Comparison of ENCODE assay signal across 8 mouse cellular contexts in the genomic region with DNA sequence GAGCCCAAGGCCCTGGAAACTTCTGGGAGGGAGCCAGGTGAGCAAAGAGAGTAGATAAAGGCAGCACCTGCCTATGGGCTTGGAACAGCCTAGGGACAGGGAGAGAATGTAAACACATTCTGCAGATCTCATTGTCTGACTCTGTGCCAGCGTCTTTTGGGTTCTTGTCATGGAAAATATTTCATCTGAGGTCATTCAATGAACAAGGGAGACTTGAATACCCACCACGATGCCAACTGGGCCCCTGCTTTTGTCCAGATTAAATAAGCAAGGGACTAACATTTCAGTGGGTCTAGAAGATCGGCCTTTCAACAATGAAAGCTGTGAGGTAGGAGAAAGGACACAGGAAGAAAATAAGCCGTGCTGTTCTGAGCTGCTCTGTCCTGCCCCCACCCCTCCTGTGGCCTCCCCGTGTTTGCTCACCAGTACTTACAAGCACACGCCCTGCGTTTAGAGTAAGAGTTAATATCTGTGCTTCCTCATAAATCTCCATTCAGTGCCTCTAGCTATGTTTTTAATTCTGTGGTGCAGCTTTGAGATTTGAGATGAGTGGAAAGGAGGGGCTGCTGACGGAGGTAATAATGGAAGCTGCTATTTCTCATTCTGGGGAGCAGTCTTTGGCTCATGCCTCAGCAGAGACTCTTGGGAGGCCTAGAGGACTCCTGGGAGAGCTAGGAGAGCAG.
DNase-seq lines count a peak whose midpoint lies in the region; ATAC-seq and TF ChIP-seq lines count a peak whose summit lies in the region.

No protein-coding gene starts in this region.

- WGBS in hindbrain, embryonic 12.5 days, result 32% methylated on average over 8 of the region's 8 CpGs

- intact Hi-C loops in left cerebral cortex, postnatal 10 days (cut with DNase I), result no loop called here

- H3K27me3 ChIP-seq in ES-Bruce4 (ENCODE audit: control insufficient read depth, insufficient read depth, low read length, poor library complexity, severe bottlenecking), result no peaks in the 10 kb centered on the region
- H3K27me3 ChIP-seq in hindbrain, embryonic 12.5 days, result no peaks in the 10 kb centered on the region

- peak; percentile 17 for DNase-seq in embryo, embryonic 10.5 days (ENCODE audit: low spot score)
- DNase-seq in embryo, embryonic 11 days, result no peak
- peak; percentile 65 for DNase-seq in lung, postnatal 14 days
- no peak for DNase-seq in spleen, postnatal 4 days (ENCODE audit: low spot score in 2 of 2)
- DNase-seq in thymus, postnatal 10 days (ENCODE audit: low spot score in 2 of 2), result no peak
- DNase-seq in left cerebral cortex, postnatal 10 days (ENCODE audit: extremely low spot score in 1 of 2, low spot score in 2 of 2), result no peak

- TF ChIP-seq POLR2A in ES-Bruce4 (IDR thresholded peaks at IDR 0.05; ENCODE audit: insufficient read depth, low read length), result no peak

- no peak overlapping the region for H3K27ac ChIP-seq in ES-Bruce4 (ENCODE audit: insufficient read depth, low read length)
- H3K27ac ChIP-seq in hindbrain, embryonic 12.5 days, result peak overlapping the region; percentile 30; the same call in 1 of the 2 replicates

- no peaks in the 10 kb centered on the region for H3K36me3 ChIP-seq in ES-Bruce4 (ENCODE audit: control insufficient read depth, insufficient read depth, low read length, poor library complexity, severe bottlenecking)
- no peaks in the 10 kb centered on the region for H3K36me3 ChIP-seq in hindbrain, embryonic 12.5 days

- peak; percentile 74 for TF ChIP-seq EP300 in ES-Bruce4 (IDR thresholded peaks at IDR 0.05; ENCODE audit: insufficient read depth, low read depth, low read length)

- no peak overlapping the region for H3K4me3 ChIP-seq in ES-Bruce4 (ENCODE audit: low read depth, low read length)
- no peak overlapping the region for H3K4me3 ChIP-seq in hindbrain, embryonic 12.5 days

- no peak for TF ChIP-seq CTCF in ES-Bruce4 (IDR thresholded peaks at IDR 0.05; ENCODE audit: low read depth, low read length)

- no peak overlapping the region for H3K4me2 ChIP-seq in hindbrain, embryonic 12.5 days (replicated peaks)

- ATAC-seq in hindbrain, embryonic 12.5 days (ENCODE audit: low FRiP score), result peak; percentile 74

- no peaks in the 10 kb centered on the region for H3K9me3 ChIP-seq in ES-Bruce4 (replicated peaks; ENCODE audit: control insufficient read depth, insufficient read depth, low read length, poor library complexity, severe bottlenecking)
- H3K9me3 ChIP-seq in hindbrain, embryonic 12.5 days (replicated peaks), result no peaks in the 10 kb centered on the region

- H3K4me1 ChIP-seq in ES-Bruce4 (ENCODE audit: control insufficient read depth, insufficient read depth, low read length), result no peaks in the 10 kb centered on the region
- H3K4me1 ChIP-seq in hindbrain, embryonic 12.5 days, result peaks cover 8% of the 10 kb centered on the region; the same call in 1 of the 2 replicates

- H3K9ac ChIP-seq in ES-Bruce4 (ENCODE audit: low read depth, poor library complexity, severe bottlenecking), result no peak overlapping the region
- no peak overlapping the region for H3K9ac ChIP-seq in hindbrain, embryonic 12.5 days

Comparison
In these comparisons a context has a peak if more than half of its experiments do, and no peak if none do; other contexts are left out.
1. DNase-seq: peak in embryo, embryonic 10.5 days (single experiment) and lung, postnatal 14 days (single experiment); none in embryo, embryonic 11 days (single experiment), spleen, postnatal 4 days (0 of 2), thymus, postnatal 10 days (0 of 2) and left cerebral cortex, postnatal 10 days (0 of 2).